Mouse (Mus musculus) Muller cell, postnatal 12 days (primary cell): ENCODE data around the gene Pias4.
"Not testable (repeated sequence)": the region's sequence is repeated elsewhere in the genome, so short reads cannot be mapped to it uniquely, and the experiment has no call there.

Source experiments
- DNase-seq: peaks from one replicate; pipeline ENCODE4 v3.0.0-alpha.2; 2015; ENCODE audit errors: inconsistent ontology term

The Pias4 gene

GRCm38 (mm10) chr10:81167200-81168086 lies at the start of gene Pias4:
Gene Pias4, minus strand, starts transcription at chr10:81167923.
- DNase-seq = peak; percentile 99

GRCm38 (mm10) chr10:81217267-81217666 lies 49.5 kb upstream of the Pias4 start:
- DNase-seq = not testable (repeated sequence)

- no peak for DNase-seq
These were observed 49.1 kb upstream of the Pias4 start for GRCm38 (mm10) chr10:81216810-81217209.

- DNase-seq = no peak
These were observed 48.5 kb upstream of the Pias4 start for GRCm38 (mm10) chr10:81216260-81216659.

- DNase-seq = no peak
These were observed 42.4 kb upstream of the Pias4 start for GRCm38 (mm10) chr10:81210154-81210553.

- no peak for DNase-seq
These were observed 36.4 kb upstream of the Pias4 start for GRCm38 (mm10) chr10:81204137-81204536.

- DNase-seq = no peak
These were observed 35.4 kb upstream of the Pias4 start for GRCm38 (mm10) chr10:81202978-81203720.

GRCm38 (mm10) chr10:81201807-81202758 lies 34.4 kb upstream of the Pias4 start, which contains the start of gene Nmrk2:
Gene Nmrk2, minus strand, starts transcription at chr10:81202051.
- DNase-seq = peak; percentile 49

- no peak for DNase-seq
These were observed 33.0 kb upstream of the Pias4 start for GRCm38 (mm10) chr10:81200605-81201287.

GRCm38 (mm10) chr10:81200141-81200540 lies 32.4 kb upstream of the Pias4 start:
- DNase-seq = no peak

- no peak for DNase-seq
These were observed 31.3 kb upstream of the Pias4 start for GRCm38 (mm10) chr10:81198990-81199389.

- DNase-seq = peak; percentile 62
These were observed 30.5 kb upstream of the Pias4 start for GRCm38 (mm10) chr10:81198230-81198629.

- DNase-seq = no peak
These were observed 29.6 kb upstream of the Pias4 start for GRCm38 (mm10) chr10:81197305-81197704.

GRCm38 (mm10) chr10:81196470-81197065 lies 28.8 kb upstream of the Pias4 start:
- DNase-seq = no peak

GRCm38 (mm10) chr10:81195300-81195699 lies 27.6 kb upstream of the Pias4 start:
- DNase-seq = no peak

GRCm38 (mm10) chr10:81193991-81194774 lies 26.5 kb upstream of the Pias4 start:
- DNase-seq = peak; percentile 34

GRCm38 (mm10) chr10:81192968-81193501 lies 25.3 kb upstream of the Pias4 start:
- DNase-seq = no peak

- DNase-seq = peak; percentile 87
These were observed 24.7 kb upstream of the Pias4 start for GRCm38 (mm10) chr10:81192270-81192967.
